Mouse (Mus musculus) spleen, adult 2 months (tissue): ENCODE results near the gene Fam131a.

Experiments
- CTCF ChIP-seq: fragments of 200-500 bp; IDR thresholded peaks from 2 replicates; pipeline ENCODE4 v1.5.1; 2011; ENCODE audit warnings: mild to moderate bottlenecking, inconsistent platforms; ENCODE audit not compliant: insufficient read depth, insufficient read length, insufficient replicate concordance; ENCODE audit errors: extremely low read depth
- POLR2A ChIP-seq: fragments of 200-500 bp; IDR thresholded peaks from 2 replicates; pipeline ENCODE4 v1.6.1; 2011; ENCODE audit warnings: low read depth, low read length, inconsistent platforms

- no peak for TF ChIP-seq CTCF
- TF ChIP-seq POLR2A, result no peak
Observed at GRCm38 (mm10) chr16:20699266-20699665, 6.2 kb downstream of the Fam131a start.
